Mouse (Mus musculus) heart, postnatal 0 days (tissue): ENCODE data around the gene Sox6. TPM values are rescaled to one million over a fixed set of nuclear protein-coding genes. Genes with fewer than 3 reads are reported as not detected.

Experiments
- ATAC-seq: fragments of 200-750 bp; cut with Nextera tagmentation; 2 replicates; pipeline ENCODE4 v1.8.0; 2017; ENCODE audit warnings: low read depth, moderate number of reproducible peaks, moderate library complexity; ENCODE audit not compliant: insufficient read depth
- DNase-seq: peaks from one replicate; pipeline ENCODE4 v3.0.0-alpha.2; 2016; ENCODE audit warnings: low spot score
- H3K27ac ChIP-seq: fragments of 300-500 bp; sonication (generic); 2 replicates; pipeline ENCODE4 v1.5.1; 2014; ENCODE audit warnings: low read depth, mild to moderate bottlenecking
- H3K27me3 ChIP-seq: fragments of 300-500 bp; sonication (generic); 2 replicates; pipeline ENCODE4 v1.6.1; 2014; ENCODE audit warnings: low read length, mixed read lengths; ENCODE audit not compliant: control insufficient read depth, insufficient read depth
- H3K36me3 ChIP-seq: fragments of 300-500 bp; sonication (generic); replicated peaks from 2 replicates; pipeline ENCODE4 v1.6.1; 2014; ENCODE audit warnings: low read length, mixed read lengths; ENCODE audit not compliant: control insufficient read depth, insufficient read depth
- H3K4me1 ChIP-seq: fragments of 300-500 bp; sonication (generic); 2 replicates; pipeline ENCODE4 v1.6.1; 2014; ENCODE audit warnings: antibody characterized with exemption; ENCODE audit not compliant: control insufficient read depth, insufficient read depth
- H3K4me2 ChIP-seq: fragments of 300-500 bp; sonication (generic); 2 replicates; pipeline ENCODE4 v1.6.1; 2014; ENCODE audit warnings: low read depth, mild to moderate bottlenecking, low read length, moderate library complexity
- H3K4me3 ChIP-seq: fragments of 300-500 bp; sonication (generic); 2 replicates; pipeline ENCODE4 v1.5.1; 2014; ENCODE audit warnings: low read depth, low read length
- H3K9ac ChIP-seq: fragments of 300-500 bp; sonication (generic); replicated peaks from 2 replicates; pipeline ENCODE4 v1.6.1; 2014; ENCODE audit warnings: low read depth, low read length, mixed read lengths
- H3K9me3 ChIP-seq: fragments of 300-500 bp; sonication (generic); replicated peaks from 2 replicates; pipeline ENCODE4 v1.6.1; 2016; ENCODE audit warnings: low read length; ENCODE audit not compliant: control insufficient read depth
- CTCF ChIP-seq: IDR thresholded peaks from 2 replicates; pipeline ENCODE4 v1.5.1; 2016; ENCODE audit warnings: antibody characterized with exemption, control low read depth, low read depth
- EP300 ChIP-seq: IDR thresholded peaks from 2 replicates; pipeline ENCODE4 v1.6.1; 2016; ENCODE audit warnings: antibody characterized with exemption, low read depth
- WGBS: fragments of 180-500 bp; shearing (Covaris S2); extraction: QIAGEN DNeasy Blood & Tissue Kit; methylation state at CpG from one replicate; pipeline ENCODE4 v1.1.7; 2014; 5-methylcytosine and 5-hydroxymethylcytosine counted together
- polyA plus RNA-seq: library from polyadenylated mRNA; unstranded; fragments of >200 nt; fragmentation: Nextera tagmentation; extraction: Ambion mirVana; gene quantifications from 2 replicates; pipeline ENCODE4 v1.2.1, GENCODE M21; 2015
- total RNA-seq: library from RNA; depleted of rRNA; stranded (reverse); fragments of >200 nt; gene quantifications from 2 replicates; pipeline ENCODE4 v1.2.3, GENCODE M21; 2014; ENCODE audit warnings: low replicate concordance

Gene Sox6
- total and polyA plus RNA-seq, 2 experiments from 2014 or later, result 23.4 to 68.5 TPM

DNA sequence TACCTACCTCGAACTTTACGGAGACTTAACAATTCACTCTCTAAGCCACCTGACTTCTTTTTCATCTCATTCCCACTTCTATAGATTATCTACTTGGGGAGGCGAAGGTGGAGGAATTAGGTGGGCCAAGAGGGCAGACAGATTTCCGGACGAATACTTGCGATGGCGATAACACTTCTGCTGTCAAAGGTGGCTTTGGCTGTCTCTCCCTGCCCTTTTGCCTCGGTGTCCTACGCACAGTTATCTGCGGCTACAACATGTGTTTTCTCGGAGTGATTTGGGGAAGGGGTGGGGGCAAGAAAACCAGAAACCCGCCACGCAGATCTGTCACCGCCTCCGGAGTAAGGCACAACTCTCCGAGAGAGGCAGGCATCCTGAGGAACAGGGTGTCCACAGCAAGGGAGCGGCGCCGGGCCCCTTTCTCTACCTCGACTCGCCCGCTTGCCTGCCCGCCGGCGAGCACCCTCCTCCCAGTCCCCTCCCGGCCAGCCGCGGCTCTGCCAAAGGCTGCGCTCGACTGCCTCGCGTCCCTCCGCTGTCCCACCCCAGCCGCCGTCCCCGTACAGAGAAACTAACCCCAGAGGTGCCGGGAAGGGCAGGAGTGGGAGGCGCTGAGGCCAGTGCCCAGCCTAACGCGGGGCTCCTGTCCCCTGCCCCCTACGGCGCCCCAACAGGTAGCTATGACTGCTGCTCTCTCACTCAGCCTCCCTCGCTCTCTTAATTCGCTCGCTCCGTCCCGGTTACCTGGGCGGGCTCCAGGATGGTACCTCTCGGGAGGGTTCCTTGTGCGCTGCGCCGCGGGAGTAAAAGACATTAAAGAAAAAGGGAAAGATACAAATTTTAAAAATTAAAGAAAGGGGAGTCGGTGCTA lies 5.0 kb downstream of the Sox6 start:
- under 1% methylated on average over 53 of the region's 54 CpGs for WGBS
- DNase-seq, result peak; percentile 74
- no peak for TF ChIP-seq EP300
- TF ChIP-seq CTCF, result no peak

DNA sequence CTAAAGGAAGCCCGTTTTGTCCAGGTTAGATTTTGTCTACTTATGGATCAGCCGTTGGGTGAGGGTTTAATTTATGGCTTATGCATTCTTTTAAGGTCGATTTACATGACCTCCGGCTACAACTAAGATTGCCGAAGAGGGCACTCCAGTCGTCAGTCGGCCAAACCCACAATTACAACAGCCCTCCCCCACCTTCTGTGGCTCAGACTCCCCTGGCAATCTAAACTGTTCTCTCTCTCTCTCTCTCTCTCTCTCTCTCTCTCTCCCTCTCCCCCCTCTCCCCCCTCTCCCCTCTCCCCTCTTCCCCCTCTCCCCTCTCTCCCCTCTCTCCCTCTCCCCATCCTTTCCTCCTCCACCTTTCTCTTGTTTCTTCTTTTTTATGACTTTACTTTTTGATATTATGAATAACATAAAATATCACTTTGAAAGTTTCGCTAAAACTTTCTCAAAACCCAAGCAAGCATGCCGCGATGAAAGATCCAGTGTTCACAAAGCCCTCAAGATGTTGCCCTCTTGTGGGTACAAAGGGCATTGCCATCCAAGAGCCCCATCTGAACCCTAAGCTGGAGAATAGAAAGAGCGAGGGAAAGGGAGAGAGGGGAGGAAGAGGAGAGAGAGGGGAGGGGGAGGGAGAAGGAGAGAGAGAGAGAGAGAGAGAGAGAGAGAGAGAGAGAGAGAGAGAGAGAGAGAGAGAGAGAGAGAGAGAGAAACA lies 5.8 kb downstream of the Sox6 start:
- Histone ChIP-seq H3K36me3 (no peaks in the 10 kb centered on the region), H3K27ac (peak overlapping the region; percentile 95), H3K4me1 (no peaks in the 10 kb centered on the region), H3K9me3 (no peaks in the 10 kb centered on the region), H3K4me3 (peak overlapping the region; percentile 69), H3K9ac (peak overlapping the region; percentile 82), H3K27me3 (peaks cover 18% of the 10 kb centered on the region), H3K4me2 (peak overlapping the region; percentile 83)
- DNase-seq (peak; percentile 84), ATAC-seq (peak; percentile 29)
- TF ChIP-seq CTCF (peak; percentile 88), EP300 (no peak)
- under 1% methylated on average over 11 of the region's 11 CpGs for WGBS

More for the DNA sequence above, 5.0 kb downstream of the Sox6 start:
- H3K9ac ChIP-seq, result peak overlapping the region; percentile 65
- H3K9me3 ChIP-seq, result no peaks in the 10 kb centered on the region
- H3K4me1 ChIP-seq, result no peaks in the 10 kb centered on the region
- H3K27me3 ChIP-seq, result peaks cover 18% of the 10 kb centered on the region
- ATAC-seq, result peak; percentile 64
- H3K4me3 ChIP-seq, result peak overlapping the region; percentile 69
- H3K27ac ChIP-seq, result peak overlapping the region; percentile 93
- peak overlapping the region; percentile 83 for H3K4me2 ChIP-seq
- no peaks in the 10 kb centered on the region for H3K36me3 ChIP-seq

DNA sequence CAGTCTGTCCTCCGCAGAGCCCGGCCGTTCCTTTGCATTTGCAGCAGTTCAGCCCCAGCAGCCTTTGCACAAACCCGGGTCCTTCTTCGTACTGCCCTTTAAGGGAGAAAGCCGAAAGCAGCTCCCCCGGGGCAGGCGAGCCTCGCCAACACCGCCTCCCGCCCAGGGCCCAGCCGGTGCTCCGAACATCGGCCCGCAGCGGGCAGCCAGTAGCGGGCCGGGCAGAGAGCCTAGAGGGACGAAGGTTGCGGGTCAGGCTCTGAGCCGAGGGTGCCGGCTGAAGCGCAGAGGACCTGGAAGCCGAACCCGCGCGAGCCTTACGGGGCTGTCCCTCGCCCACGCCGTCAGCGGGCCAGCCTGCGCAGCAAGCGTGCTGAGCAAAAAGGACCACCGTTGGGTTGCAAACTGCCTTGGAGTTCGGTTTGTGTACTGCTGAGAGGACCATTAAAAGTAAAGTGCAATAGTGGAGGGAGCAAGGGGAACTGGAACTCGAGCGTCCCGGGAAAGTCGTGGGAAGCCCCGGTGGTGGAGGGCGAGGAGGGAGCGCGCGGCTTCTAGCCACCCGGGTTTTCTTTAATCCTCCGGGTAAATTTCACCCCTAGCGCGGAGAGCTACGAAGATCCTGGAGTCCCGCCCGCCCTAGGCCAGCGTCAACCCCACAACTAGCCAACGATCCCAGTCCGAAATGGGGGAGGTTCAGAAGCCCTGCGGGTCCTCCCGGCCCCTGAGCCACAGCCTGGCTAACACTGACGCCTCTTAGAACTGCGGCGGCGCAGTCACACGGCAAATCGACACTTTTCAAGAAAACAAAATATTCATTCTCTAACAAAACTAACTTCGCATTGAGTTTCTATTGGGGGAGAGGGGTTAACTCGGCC lies 6.6 kb downstream of the Sox6 start:
- peak overlapping the region; percentile 69 for H3K4me3 ChIP-seq
- H3K4me2 ChIP-seq, result peak overlapping the region; percentile 83
- H3K4me1 ChIP-seq, result no peaks in the 10 kb centered on the region
- WGBS, result under 1% methylated on average over 65 of the region's 65 CpGs
- no peaks in the 10 kb centered on the region for H3K36me3 ChIP-seq
- H3K9ac ChIP-seq, result peak overlapping the region; percentile 82
- TF ChIP-seq CTCF, result no peak
- TF ChIP-seq EP300, result no peak
- peak overlapping the region; percentile 95 for H3K27ac ChIP-seq
- H3K9me3 ChIP-seq, result no peaks in the 10 kb centered on the region
- peaks cover 12% of the 10 kb centered on the region for H3K27me3 ChIP-seq
- peak; percentile 61 for DNase-seq
- ATAC-seq, result peak; percentile 18

- 0 out of 2 replicates have a peak, but pooled peaks cover 6% of the 10 kb centered on the region for H3K27me3 ChIP-seq
- H3K4me2 ChIP-seq, result peak overlapping the region; percentile 83
- no peaks in the 10 kb centered on the region for H3K4me1 ChIP-seq
- H3K9ac ChIP-seq, result peak overlapping the region; percentile 82
- no peaks in the 10 kb centered on the region for H3K36me3 ChIP-seq
- peak overlapping the region; percentile 69 for H3K4me3 ChIP-seq
- no peak for DNase-seq
- 1% methylated on average over 14 of the region's 14 CpGs for WGBS
- H3K27ac ChIP-seq, result peak overlapping the region; percentile 95
- H3K9me3 ChIP-seq, result no peaks in the 10 kb centered on the region
- TF ChIP-seq CTCF (no peak), EP300 (no peak)
- no peak; the same call in 1 of the 2 replicates for ATAC-seq
These were observed 7.2 kb downstream of the Sox6 start for GRCm38 (mm10) chr7:116031388-116031717.
